Mouse (Mus musculus) heart, postnatal 0 days (tissue): ENCODE measurements at regions not wholly inside any gene's neighbourhood (a gene's known extent, or its start where the extent isn't known, plus 50 kb on each side); places are given as distances from the start of the nearest gene placed in this dataset.
A peak's percentile ranks its signal among the peaks of the same experiment; 100 is the strongest.

Experiments
- ATAC-seq: fragments of 200-750 bp; cut with Nextera tagmentation; 2 replicates; pipeline ENCODE4 v1.8.0; 2017; ENCODE audit warnings: low read depth, moderate number of reproducible peaks, moderate library complexity; ENCODE audit not compliant: insufficient read depth
- DNase-seq: peaks from one replicate; pipeline ENCODE4 v3.0.0-alpha.2; 2016; ENCODE audit warnings: low spot score
- H3K27ac ChIP-seq: fragments of 300-500 bp; sonication (generic); 2 replicates; pipeline ENCODE4 v1.5.1; 2014; ENCODE audit warnings: low read depth, mild to moderate bottlenecking
- H3K27me3 ChIP-seq: fragments of 300-500 bp; sonication (generic); 2 replicates; pipeline ENCODE4 v1.6.1; 2014; ENCODE audit warnings: low read length, mixed read lengths; ENCODE audit not compliant: control insufficient read depth, insufficient read depth
- H3K36me3 ChIP-seq: fragments of 300-500 bp; sonication (generic); replicated peaks from 2 replicates; pipeline ENCODE4 v1.6.1; 2014; ENCODE audit warnings: low read length, mixed read lengths; ENCODE audit not compliant: control insufficient read depth, insufficient read depth
- H3K4me1 ChIP-seq: fragments of 300-500 bp; sonication (generic); 2 replicates; pipeline ENCODE4 v1.6.1; 2014; ENCODE audit warnings: antibody characterized with exemption; ENCODE audit not compliant: control insufficient read depth, insufficient read depth
- H3K4me2 ChIP-seq: fragments of 300-500 bp; sonication (generic); 2 replicates; pipeline ENCODE4 v1.6.1; 2014; ENCODE audit warnings: low read depth, mild to moderate bottlenecking, low read length, moderate library complexity
- H3K4me3 ChIP-seq: fragments of 300-500 bp; sonication (generic); 2 replicates; pipeline ENCODE4 v1.5.1; 2014; ENCODE audit warnings: low read depth, low read length
- H3K9ac ChIP-seq: fragments of 300-500 bp; sonication (generic); replicated peaks from 2 replicates; pipeline ENCODE4 v1.6.1; 2014; ENCODE audit warnings: low read depth, low read length, mixed read lengths
- H3K9me3 ChIP-seq: fragments of 300-500 bp; sonication (generic); replicated peaks from 2 replicates; pipeline ENCODE4 v1.6.1; 2016; ENCODE audit warnings: low read length; ENCODE audit not compliant: control insufficient read depth
- CTCF ChIP-seq: IDR thresholded peaks from 2 replicates; pipeline ENCODE4 v1.5.1; 2016; ENCODE audit warnings: antibody characterized with exemption, control low read depth, low read depth
- EP300 ChIP-seq: IDR thresholded peaks from 2 replicates; pipeline ENCODE4 v1.6.1; 2016; ENCODE audit warnings: antibody characterized with exemption, low read depth
- WGBS: fragments of 180-500 bp; shearing (Covaris S2); extraction: QIAGEN DNeasy Blood & Tissue Kit; methylation state at CpG from one replicate; pipeline ENCODE4 v1.1.7; 2014; 5-methylcytosine and 5-hydroxymethylcytosine counted together

DNA sequence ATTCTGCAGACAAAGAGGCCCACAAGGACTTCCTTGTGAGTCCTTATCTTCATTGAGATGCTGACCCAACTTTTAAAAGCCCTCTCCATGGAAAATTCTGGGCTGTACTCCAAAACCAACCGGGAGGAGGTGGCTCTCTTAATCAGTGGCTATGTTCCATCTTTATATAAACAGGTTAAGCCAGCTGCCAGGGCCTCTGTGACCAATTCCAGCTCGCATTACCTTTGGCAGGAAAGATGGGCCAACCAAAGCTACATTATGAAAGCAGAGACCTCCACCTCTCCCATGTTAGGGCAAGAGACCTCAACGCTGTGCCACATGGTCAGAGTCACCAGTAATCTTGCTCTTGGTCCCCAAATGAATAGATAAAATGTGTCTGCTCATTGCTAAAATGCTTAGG, 192.0 kb upstream of the Cited2 start:
- WGBS: 19% methylated on average over 3 of the region's 3 CpGs
- peaks cover 14% of the 10 kb centered on the region for H3K4me1 ChIP-seq
- TF ChIP-seq EP300 (no peak), CTCF (no peak)
- no peak overlapping the region for H3K4me2 ChIP-seq
- ATAC-seq (no peak), DNase-seq (no peak)
- H3K9ac ChIP-seq: no peak overlapping the region
- H3K27ac ChIP-seq: no peak overlapping the region
- H3K36me3 ChIP-seq: no peaks in the 10 kb centered on the region
- no peaks in the 10 kb centered on the region for H3K27me3 ChIP-seq
- H3K4me3 ChIP-seq: no peak overlapping the region
- no peaks in the 10 kb centered on the region for H3K9me3 ChIP-seq

DNA sequence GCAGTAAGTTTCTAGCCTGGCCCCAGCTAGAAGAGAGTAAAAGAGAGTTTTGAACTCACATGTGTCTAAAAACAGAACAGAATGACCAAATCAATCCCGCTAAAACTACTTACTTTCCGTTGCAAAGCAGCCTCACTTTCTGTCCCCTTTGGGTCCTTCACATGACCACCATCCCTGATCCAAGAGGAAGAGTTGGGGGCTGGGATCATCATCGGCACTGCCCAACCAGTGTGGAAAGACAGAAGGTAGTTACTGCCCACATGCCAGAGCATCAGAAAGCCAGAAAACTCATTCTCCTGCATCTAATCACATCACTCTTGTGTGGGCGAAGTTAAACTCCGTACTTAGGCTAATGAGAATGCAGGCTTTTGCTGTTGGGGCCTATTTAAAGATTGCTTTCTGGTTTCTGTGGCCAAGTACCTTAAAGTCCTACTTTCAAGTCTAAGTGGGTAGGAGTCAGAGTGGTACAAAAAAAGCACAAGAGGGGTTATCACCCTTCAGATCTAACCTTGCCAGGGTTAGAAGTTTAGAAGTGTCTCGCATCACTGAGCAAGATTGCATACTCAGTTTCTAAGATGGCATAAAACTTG, 184.0 kb upstream of the Cited2 start:
- Histone ChIP-seq H3K9me3 (no peaks in the 10 kb centered on the region), H3K4me1 (0 out of 2 replicates have a peak, but pooled peaks cover 3% of the 10 kb centered on the region), H3K27ac (no peak overlapping the region), H3K9ac (no peak overlapping the region), H3K4me2 (no peak overlapping the region), H3K27me3 (no peaks in the 10 kb centered on the region), H3K4me3 (no peak overlapping the region), H3K36me3 (no peaks in the 10 kb centered on the region)
- TF ChIP-seq EP300 (no peak), CTCF (no peak)
- ATAC-seq: no peak
- no peak for DNase-seq
- WGBS: 87% methylated on average over 6 of the region's 6 CpGs

DNA sequence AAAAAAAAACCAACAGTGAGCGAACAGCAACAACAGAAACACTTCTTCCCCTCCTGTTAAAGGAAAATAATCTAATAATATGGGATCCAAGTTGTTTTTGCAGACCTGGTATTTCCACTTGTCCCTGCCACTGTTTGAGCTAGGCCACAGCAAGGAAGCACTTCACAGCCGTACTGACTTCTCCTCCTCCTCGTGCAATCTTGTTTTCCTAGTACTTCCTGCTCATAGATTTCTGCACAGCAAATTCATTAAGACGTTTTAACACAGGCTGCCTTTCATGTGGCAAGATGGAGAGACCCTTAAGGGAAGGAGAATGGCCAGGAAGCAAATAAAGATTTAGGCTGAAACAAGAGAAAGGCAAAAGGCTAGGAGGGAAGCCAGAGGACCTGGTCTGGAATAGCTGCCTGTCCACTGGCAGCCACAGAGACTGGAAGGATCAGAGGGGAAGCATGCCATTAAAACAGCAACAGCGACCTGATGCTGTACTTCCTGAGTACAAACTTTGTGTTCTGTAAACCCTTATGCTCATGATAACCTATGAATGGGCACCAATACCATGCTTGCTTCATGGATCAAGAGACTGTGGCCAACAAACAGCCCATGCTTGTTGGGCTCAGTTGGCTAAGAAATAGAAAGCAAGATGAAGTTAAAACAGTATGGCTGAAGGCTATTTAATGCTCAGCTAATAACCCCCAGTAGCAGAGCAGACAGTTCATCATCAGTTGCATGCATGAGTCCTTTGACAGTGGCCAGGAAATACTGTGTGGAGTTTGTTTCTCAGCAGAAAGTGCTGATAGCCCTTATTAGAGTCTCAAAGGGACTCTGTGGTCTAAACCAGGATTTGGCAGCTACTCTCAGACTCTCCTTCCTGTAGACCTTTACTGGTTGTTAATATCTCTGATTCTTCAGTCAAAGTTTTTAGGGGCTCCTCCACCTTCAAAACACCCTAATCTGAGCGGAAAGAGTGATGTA, 182.3 kb upstream of the Cited2 start:
- WGBS: 65% methylated on average over 6 of the region's 6 CpGs
- H3K4me2 ChIP-seq: no peak overlapping the region

DNA sequence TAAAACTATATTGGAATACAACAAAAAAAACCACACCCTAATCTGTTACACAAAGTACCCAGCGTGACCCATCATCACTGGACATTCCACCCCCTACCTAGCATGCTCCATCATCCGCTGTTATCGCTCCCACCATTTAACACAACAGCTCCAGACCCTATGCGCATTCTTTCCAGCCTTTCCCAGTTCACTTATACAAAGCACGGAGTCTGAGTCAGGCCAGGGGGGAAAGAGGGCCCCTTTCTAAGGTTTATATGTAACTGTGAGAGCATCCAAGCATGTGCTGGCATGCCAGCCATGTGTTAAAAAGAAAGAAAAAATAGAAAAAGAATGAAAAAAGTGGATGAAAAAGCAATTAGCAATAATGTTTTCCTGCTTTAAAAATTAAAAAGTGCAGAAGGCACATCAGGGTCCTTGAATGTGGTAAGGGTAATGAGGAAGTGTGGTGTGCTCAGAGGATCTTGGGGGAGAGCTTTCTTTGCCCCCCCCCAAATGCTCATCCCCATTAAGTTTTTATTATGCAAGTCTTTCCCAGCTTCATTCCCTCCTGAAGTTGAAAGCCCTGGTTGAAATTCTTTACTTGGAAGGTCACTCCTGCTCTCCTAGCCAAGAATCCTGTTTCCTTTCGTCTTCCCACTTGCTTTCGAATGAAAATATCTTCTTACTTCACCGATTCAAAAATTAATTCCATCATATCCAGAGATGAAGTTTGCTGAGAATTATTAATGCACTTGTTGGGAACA, 180.7 kb upstream of the Cited2 start:
- WGBS: 48% methylated on average over 8 of the region's 8 CpGs
- DNase-seq: no peak
- peak overlapping the region; percentile 33 for H3K27ac ChIP-seq

More for the DNA sequence above, 182.3 kb upstream of the Cited2 start:
- H3K36me3 ChIP-seq: no peaks in the 10 kb centered on the region
- 0 out of 2 replicates have a peak, but pooled peaks cover 3% of the 10 kb centered on the region for H3K4me1 ChIP-seq
- no peak overlapping the region for H3K27ac ChIP-seq
- TF ChIP-seq EP300 (no peak), CTCF (no peak)
- no peak overlapping the region for H3K4me3 ChIP-seq
- DNase-seq: no peak
- H3K27me3 ChIP-seq: no peaks in the 10 kb centered on the region
- no peak for ATAC-seq
- no peak overlapping the region for H3K9ac ChIP-seq
- no peaks in the 10 kb centered on the region for H3K9me3 ChIP-seq

DNA sequence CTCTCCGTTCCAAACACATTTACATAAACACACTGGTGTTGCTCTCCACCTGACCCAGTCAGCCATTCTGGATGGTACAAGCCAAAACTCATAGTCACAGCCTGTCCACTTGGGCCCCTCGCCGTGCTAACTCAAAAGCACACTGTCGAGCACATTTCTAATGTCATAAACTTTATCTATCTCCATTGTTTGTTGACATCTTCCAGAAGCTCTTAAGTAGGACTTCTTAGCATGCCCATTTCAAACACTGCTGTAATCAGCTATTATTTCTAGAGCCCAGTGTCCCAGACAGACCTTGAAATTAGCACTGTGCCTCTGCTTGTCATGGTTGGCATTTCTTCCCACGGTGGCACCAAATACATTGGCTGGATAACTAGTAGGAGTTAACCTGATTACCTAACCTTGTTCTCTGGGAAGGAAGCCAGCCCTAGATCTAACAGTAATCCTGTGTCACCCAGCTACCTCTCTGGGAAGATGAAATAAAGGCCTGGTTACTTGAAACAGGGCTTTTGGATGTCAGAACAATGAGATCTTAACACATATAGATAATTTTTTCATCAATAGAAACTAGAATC, 180.1 kb upstream of the Cited2 start:
- Histone ChIP-seq H3K27me3 (no peaks in the 10 kb centered on the region), H3K36me3 (no peaks in the 10 kb centered on the region), H3K4me2 (no peak overlapping the region), H3K9ac (no peak overlapping the region), H3K27ac (peak overlapping the region; percentile 33), H3K4me3 (no peak overlapping the region), H3K9me3 (no peaks in the 10 kb centered on the region), H3K4me1 (0 out of 2 replicates have a peak, but pooled peaks cover 3% of the 10 kb centered on the region)
- peak; percentile 59 for DNase-seq
- 30% methylated on average over 5 of the region's 5 CpGs for WGBS
- ATAC-seq: peak; percentile 75
- no peak for TF ChIP-seq EP300
- TF ChIP-seq CTCF: no peak

More for the DNA sequence above, 180.7 kb upstream of the Cited2 start:
- no peak overlapping the region for H3K4me2 ChIP-seq
- H3K4me1 ChIP-seq: 0 out of 2 replicates have a peak, but pooled peaks cover 3% of the 10 kb centered on the region
- TF ChIP-seq CTCF (no peak), EP300 (no peak)
- peak; percentile 24; the same call in 1 of the 2 replicates for ATAC-seq
- H3K36me3 ChIP-seq: no peaks in the 10 kb centered on the region
- H3K27me3 ChIP-seq: no peaks in the 10 kb centered on the region
- H3K4me3 ChIP-seq: no peak overlapping the region
- H3K9ac ChIP-seq: no peak overlapping the region
- H3K9me3 ChIP-seq: no peaks in the 10 kb centered on the region
